Mouse (Mus musculus) ES-CJ7 (cell line): ENCODE results near the gene Mesp1.

ENCODE experiments used
- DNase-seq: peaks from one replicate; pipeline ENCODE4 v3.0.0; 2011; ENCODE audit warnings: low read depth, low spot score

Gene Mesp1

DNA sequence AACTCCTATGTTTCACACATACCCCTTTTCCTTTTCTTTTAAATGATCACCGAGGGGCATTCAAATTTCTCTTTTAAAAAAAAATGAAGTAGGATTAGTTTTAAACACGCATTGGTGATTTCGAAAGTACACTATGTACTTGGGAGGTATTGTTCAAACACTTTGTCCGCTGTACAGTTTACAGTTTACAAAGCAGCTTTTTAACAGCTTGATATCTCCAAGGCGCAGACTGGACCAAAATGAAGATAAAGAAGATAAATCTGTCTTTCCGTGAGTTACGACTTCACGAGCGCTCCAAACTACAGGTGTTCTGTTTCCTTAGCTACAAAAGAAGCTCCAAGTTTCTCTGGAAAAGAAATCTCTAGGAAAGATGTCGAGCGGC lies 51.3 kb downstream of the Mesp1 start:
- DNase-seq, result no peak
